Mouse (Mus musculus): Measurements from ENCODE around the gene Pgam5.

The Pgam5 gene

GRCm38 (mm10) chr5:110269141-110270101, at the start of gene Pgam5:
Pgam5 (minus strand) TSS chr5:110269913.
- peak; percentile 79 for DNase-seq (ENCODE audit: low read depth, low spot score)

GRCm38 (mm10) chr5:110313127-110313526, 43.4 kb upstream of the Pgam5 start:
- no peak for DNase-seq (ENCODE audit: low read depth, low spot score)

- no peak for DNase-seq (ENCODE audit: low read depth, low spot score)
Observed at GRCm38 (mm10) chr5:110308861-110309260, 39.1 kb upstream of the Pgam5 start.

- DNase-seq (ENCODE audit: low read depth, low spot score): no peak
Observed at GRCm38 (mm10) chr5:110300591-110300990, 30.9 kb upstream of the Pgam5 start.

- DNase-seq (ENCODE audit: low read depth, low spot score): no peak
Observed at GRCm38 (mm10) chr5:110296637-110297036, 26.9 kb upstream of the Pgam5 start.

- DNase-seq (ENCODE audit: low read depth, low spot score): no peak
Observed at GRCm38 (mm10) chr5:110291649-110292048, 21.9 kb upstream of the Pgam5 start.

GRCm38 (mm10) chr5:110287084-110287475, 17.4 kb upstream of the Pgam5 start:
- no peak for DNase-seq (ENCODE audit: low read depth, low spot score)

GRCm38 (mm10) chr5:110286446-110287083, 16.9 kb upstream of the Pgam5 start:
- DNase-seq (ENCODE audit: low read depth, low spot score): no peak

GRCm38 (mm10) chr5:110285770-110286445, 16.2 kb upstream of the Pgam5 start, which contains the start of the genes Pxmp2 and Pole:
Pxmp2 (minus strand) TSS chr5:110286186.
Pole (plus strand) TSS chr5:110286306.
- peak; percentile 84 for DNase-seq (ENCODE audit: low read depth, low spot score)

- no peak for DNase-seq (ENCODE audit: low read depth, low spot score)
Observed at GRCm38 (mm10) chr5:110285156-110285555, 15.4 kb upstream of the Pgam5 start.

GRCm38 (mm10) chr5:110284536-110284935, 14.8 kb upstream of the Pgam5 start:
- DNase-seq (ENCODE audit: low read depth, low spot score): peak; percentile 61

- no peak for DNase-seq (ENCODE audit: low read depth, low spot score)
Observed at GRCm38 (mm10) chr5:110281984-110282383, 12.3 kb upstream of the Pgam5 start.

- DNase-seq (ENCODE audit: low read depth, low spot score): no peak
Observed at GRCm38 (mm10) chr5:110276910-110277309, 7.2 kb upstream of the Pgam5 start.

- DNase-seq (ENCODE audit: low read depth, low spot score): no peak
Observed at GRCm38 (mm10) chr5:110276391-110276790, 6.7 kb upstream of the Pgam5 start.

- DNase-seq (ENCODE audit: low read depth, low spot score): no peak
Observed at GRCm38 (mm10) chr5:110274846-110275245, 5.1 kb upstream of the Pgam5 start.

GRCm38 (mm10) chr5:110274147-110274546, 4.4 kb upstream of the Pgam5 start:
- DNase-seq (ENCODE audit: low read depth, low spot score): no peak

GRCm38 (mm10) chr5:110270242-110270641, 529 bp upstream of the Pgam5 start:
- DNase-seq (ENCODE audit: low read depth, low spot score): no peak

- no peak for DNase-seq (ENCODE audit: low read depth, low spot score)
Observed at GRCm38 (mm10) chr5:110266941-110267340, 2.8 kb downstream of the Pgam5 start.

GRCm38 (mm10) chr5:110244091-110244490, 25.6 kb downstream of the Pgam5 start:
- DNase-seq (ENCODE audit: low read depth, low spot score): no peak

- no peak for DNase-seq (ENCODE audit: low read depth, low spot score)
Observed at GRCm38 (mm10) chr5:110232346-110232745, 37.4 kb downstream of the Pgam5 start.

- DNase-seq (ENCODE audit: low read depth, low spot score): peak; percentile 13
Observed at GRCm38 (mm10) chr5:110231638-110232037, 38.1 kb downstream of the Pgam5 start.
